Mouse (Mus musculus): ENCODE measurements around the gene Olig1.

- TF ChIP-seq FLI1 (IDR thresholded peaks at IDR 0.05; ENCODE audit: low read length) (no peak), GATA1 (IDR thresholded peaks at IDR 0.05; ENCODE audit: borderline replicate concordance, low read length) (no peak)
These were observed 31.9 kb downstream of the Olig1 start for GRCm38 (mm10) chr16:91301454-91301853.
